Comparison of ENCODE assay signal across 10 mouse cellular contexts in genomic region chr16:45973959-45974686, GRCm38 (mm10). TPM values are rescaled to one million over a fixed set of nuclear protein-coding genes. Genes with fewer than 3 reads are reported as not detected.
DNase-seq lines count a peak whose midpoint lies in the region; ATAC-seq and TF ChIP-seq lines count a peak whose summit lies in the region.
"Had no signal": no experiment of that assay in that cellular context is flagged by ENCODE, and none has a peak within 500 bp of the region (broad histone marks: within the 10 kb centered on the region; RNA-seq: fewer than 3 reads in every experiment).

No protein-coding gene starts in this region.

- no peaks in the 10 kb centered on the region for H3K4me1 ChIP-seq in lung, embryonic 14.5 days (ENCODE audit: insufficient read depth)
- no peaks in the 10 kb centered on the region for H3K4me1 ChIP-seq in forebrain, postnatal 0 days (ENCODE audit: insufficient read depth)
- H3K4me1 ChIP-seq in hindbrain, embryonic 16.5 days (ENCODE audit: control insufficient read depth, insufficient read depth, low read depth, low read length) = no peaks in the 10 kb centered on the region
- H3K4me1 ChIP-seq: hindbrain, embryonic 13.5 days had no signal

- no peaks in the 10 kb centered on the region for H3K9me3 ChIP-seq in lung, embryonic 14.5 days (ENCODE audit: low read depth, low read length)
- H3K9me3 ChIP-seq in forebrain, postnatal 0 days (ENCODE audit: low read length) = no peaks in the 10 kb centered on the region
- H3K9me3 ChIP-seq in hindbrain, embryonic 16.5 days (ENCODE audit: control insufficient read depth, low read length) = no peaks in the 10 kb centered on the region
- H3K9me3 ChIP-seq: hindbrain, embryonic 13.5 days had no signal

- H3K4me2 ChIP-seq in lung, embryonic 14.5 days = no peak overlapping the region
- H3K4me2 ChIP-seq in forebrain, postnatal 0 days (ENCODE audit: low read depth) = no peak overlapping the region
- H3K4me2 ChIP-seq in hindbrain, embryonic 16.5 days (ENCODE audit: low read length) = no peak overlapping the region
- H3K4me2 ChIP-seq: hindbrain, embryonic 13.5 days had no signal

- TF ChIP-seq CTCF in lung, embryonic 14.5 days (IDR thresholded peaks at IDR 0.05; ENCODE audit: low read depth) = peak; percentile 41
- no peak for TF ChIP-seq CTCF in forebrain, postnatal 0 days (IDR thresholded peaks at IDR 0.05; ENCODE audit: low read depth)

- H3K27me3 ChIP-seq in lung, embryonic 14.5 days (ENCODE audit: insufficient read depth, low read length) = no peaks in the 10 kb centered on the region
- no peaks in the 10 kb centered on the region for H3K27me3 ChIP-seq in forebrain, postnatal 0 days (ENCODE audit: insufficient read depth, low read length)
- H3K27me3 ChIP-seq in splenic B cell, adult 2 months (ENCODE audit: control insufficient read depth, insufficient read depth, low read length, poor library complexity, severe bottlenecking) = no peaks in the 10 kb centered on the region
- no peaks in the 10 kb centered on the region for H3K27me3 ChIP-seq in hindbrain, embryonic 16.5 days (replicated peaks; ENCODE audit: control insufficient read depth, insufficient read depth, low read length)
- H3K27me3 ChIP-seq: hindbrain, embryonic 13.5 days had no signal

- H3K27ac ChIP-seq in lung, embryonic 14.5 days (ENCODE audit: low read depth) = no peak overlapping the region
- H3K27ac ChIP-seq in forebrain, postnatal 0 days (ENCODE audit: low read depth, low read length) = no peak overlapping the region
- no peak overlapping the region for H3K27ac ChIP-seq in hindbrain, embryonic 16.5 days (ENCODE audit: low read depth, low read length)
- H3K27ac ChIP-seq: hindbrain, embryonic 13.5 days had no signal

- 53% methylated on average over 9 of the region's 9 CpGs for WGBS in lung, embryonic 14.5 days
- 52% methylated on average over 9 of the region's 9 CpGs for WGBS in forebrain, postnatal 0 days
- WGBS in hindbrain, embryonic 16.5 days = 64% methylated on average over 9 of the region's 9 CpGs

- ATAC-seq in lung, embryonic 14.5 days (ENCODE audit: insufficient read depth) = no peak; the same call in 1 of the 2 replicates
- peak; percentile 12; the same call in 1 of the 2 replicates for ATAC-seq in forebrain, postnatal 0 days
- ATAC-seq in hindbrain, embryonic 16.5 days = no peak

- H3K9ac ChIP-seq in lung, embryonic 14.5 days = no peak overlapping the region
- no peak overlapping the region for H3K9ac ChIP-seq in forebrain, postnatal 0 days
- no peak overlapping the region for H3K9ac ChIP-seq in hindbrain, embryonic 16.5 days (ENCODE audit: low read depth, low read length)
- H3K9ac ChIP-seq: hindbrain, embryonic 13.5 days had no signal

- no peaks in the 10 kb centered on the region for H3K36me3 ChIP-seq in lung, embryonic 14.5 days (ENCODE audit: insufficient read depth)
- 0 out of 2 replicates have a peak, but pooled peaks cover 3% of the 10 kb centered on the region for H3K36me3 ChIP-seq in forebrain, postnatal 0 days (ENCODE audit: insufficient read depth)
- H3K36me3 ChIP-seq in splenic B cell, adult 2 months (ENCODE audit: control insufficient read depth, insufficient read depth, low read length, poor library complexity, severe bottlenecking) = peaks cover 4% of the 10 kb centered on the region
- H3K36me3 ChIP-seq in hindbrain, embryonic 16.5 days (ENCODE audit: control insufficient read depth, insufficient read depth, low read length) = no peaks in the 10 kb centered on the region

- peak; percentile 36 for DNase-seq in lung, embryonic 14.5 days
- no peak for DNase-seq in lung, postnatal 4 days
- peak; percentile 44 to 50 for DNase-seq in cerebellum, adult 18-20 months
- DNase-seq in forebrain, postnatal 0 days = no peak
- peak; percentile 21 for DNase-seq in splenic B cell, adult 2 months (ENCODE audit: low read depth, low spot score)
- no peak for DNase-seq in ovary, postnatal 10 days (ENCODE audit: low spot score)
- no peak for DNase-seq in gastrocnemius, adult 8-10 months (ENCODE audit: low spot score in 2 of 2)

- no peak overlapping the region for H3K4me3 ChIP-seq in lung, embryonic 14.5 days (ENCODE audit: low read depth, low read length)
- no peak overlapping the region for H3K4me3 ChIP-seq in forebrain, postnatal 0 days (ENCODE audit: low read depth, low read length)
- H3K4me3 ChIP-seq in hindbrain, embryonic 16.5 days (ENCODE audit: low read length) = no peak overlapping the region
- H3K4me3 ChIP-seq: hindbrain, embryonic 13.5 days; myocyte had no signal

RNA-seq across cellular contexts. Expression of gene Phldb2, which starts 20.7 kb away (rescaled TPM):
- 47.3 and 48.0 TPM in 2 replicates for polyA plus RNA-seq in lung, embryonic 14.5 days (2014; fragmentation: Nextera tagmentation; extraction: Ambion mirVana)
- 6.0 and 25.2 TPM in 2 replicates for total RNA-seq in forebrain, postnatal 0 days (2014; rRNA removed)
- 3.1 and 4.2 TPM in 2 replicates for polyA plus RNA-seq in forebrain, postnatal 0 days (2015; fragmentation: Nextera tagmentation; extraction: Ambion mirVana)
- 1 to 10 TPM; 4.5 to 8.7 (median 5.8) TPM for total RNA-seq in gastrocnemius, adult 8-10 months (2022)
- polyA plus RNA-seq in hindbrain, embryonic 16.5 days (2015; fragmentation: Nextera tagmentation; extraction: Ambion mirVana) = 6.8 and 7.9 TPM in 2 replicates

RNA-seq across cellular contexts. Expression of gene Plcxd2, which starts 35.9 kb away (rescaled TPM):
- 0.78 TPM in 2 replicates for polyA plus RNA-seq in lung, embryonic 14.5 days (2014; fragmentation: Nextera tagmentation; extraction: Ambion mirVana)
- 33.2 and 43.4 TPM in 2 replicates for total RNA-seq in forebrain, postnatal 0 days (2014; rRNA removed)
- 10.1 and 11.7 TPM in 2 replicates for polyA plus RNA-seq in forebrain, postnatal 0 days (2015; fragmentation: Nextera tagmentation; extraction: Ambion mirVana)
- total RNA-seq in gastrocnemius, adult 8-10 months (2022) = under 1 TPM; 0.10 to 0.18 (median 0.15) TPM
- polyA plus RNA-seq in hindbrain, embryonic 16.5 days (2015; fragmentation: Nextera tagmentation; extraction: Ambion mirVana) = 16.1 and 16.6 TPM in 2 replicates

Comparison
In these comparisons a context has a peak if more than half of its experiments do, and no peak if none do; other contexts are left out.
1. DNase-seq: peak in lung, embryonic 14.5 days (single experiment), cerebellum, adult 18-20 months (2 of 2) and splenic B cell, adult 2 months (single experiment); none in lung, postnatal 4 days (0 of 2), forebrain, postnatal 0 days (single experiment), ovary, postnatal 10 days (single experiment) and gastrocnemius, adult 8-10 months (0 of 2).